Mouse (Mus musculus): ENCODE data around the gene Eef1g. TPM values are rescaled to one million over a fixed set of nuclear protein-coding genes. Genes with fewer than 3 reads are reported as not detected.
"Not testable (repeated sequence)": the region's sequence is repeated elsewhere in the genome, so short reads cannot be mapped to it uniquely, and the experiment has no call there.

Gene Eef1g
- polyA plus RNA-seq, 1 experiment, result 251 TPM

GRCm38 (mm10) chr19:8967373-8967743 is 517 bp downstream of the Eef1g start:
- Histone ChIP-seq H3K4me1 (replicated peaks; ENCODE audit: control insufficient read depth, insufficient read depth, low read length) (peaks cover 13% of the 10 kb centered on the region), H3K27me3 (ENCODE audit: control insufficient read depth, insufficient read depth, low read length) (no peaks in the 10 kb centered on the region), H3K4me3 (ENCODE audit: control insufficient read depth, insufficient read depth, low read length) (peak overlapping the region; percentile 67), H3K36me3 (ENCODE audit: control insufficient read depth, insufficient read depth, low read length) (peaks cover 48% of the 10 kb centered on the region), H3K27ac (ENCODE audit: control insufficient read depth, insufficient read depth, low read length) (peak overlapping the region; percentile 23; the same call in 1 of the 2 replicates)
- under 1% methylated on average over 8 of the region's 8 CpGs for WGBS
- TF ChIP-seq POLR2A (IDR thresholded peaks at IDR 0.05; ENCODE audit: control insufficient read depth, extremely low read depth, insufficient read depth, low read length, poor library complexity), result no peak
- TF ChIP-seq CTCF (IDR thresholded peaks at IDR 0.05; ENCODE audit: borderline replicate concordance, control insufficient read depth, extremely low read depth, insufficient read depth, low read length, poor library complexity), result no peak
- no peak for DNase-seq

GRCm38 (mm10) chr19:8967893-8968292 is 1.1 kb downstream of the Eef1g start:
- Histone ChIP-seq H3K27ac (ENCODE audit: control insufficient read depth, insufficient read depth, low read length) (no peak overlapping the region), H3K36me3 (ENCODE audit: control insufficient read depth, insufficient read depth, low read length) (peaks cover 48% of the 10 kb centered on the region), H3K4me3 (ENCODE audit: control insufficient read depth, insufficient read depth, low read length) (peak overlapping the region; percentile 67; the same call in 1 of the 2 replicates), H3K27me3 (ENCODE audit: control insufficient read depth, insufficient read depth, low read length) (no peaks in the 10 kb centered on the region), H3K4me1 (replicated peaks; ENCODE audit: control insufficient read depth, insufficient read depth, low read length) (peaks cover 13% of the 10 kb centered on the region)
- no peak for DNase-seq
- WGBS, result 3% methylated on average over 9 of the region's 9 CpGs
- TF ChIP-seq CTCF (IDR thresholded peaks at IDR 0.05; ENCODE audit: borderline replicate concordance, control insufficient read depth, extremely low read depth, insufficient read depth, low read length, poor library complexity) (no peak), POLR2A (IDR thresholded peaks at IDR 0.05; ENCODE audit: control insufficient read depth, extremely low read depth, insufficient read depth, low read length, poor library complexity) (no peak)

GRCm38 (mm10) chr19:8972491-8972890 is 5.7 kb downstream of the Eef1g start:
- H3K4me3 ChIP-seq (ENCODE audit: control insufficient read depth, insufficient read depth, low read length); H3K4me1 ChIP-seq (replicated peaks; ENCODE audit: control insufficient read depth, insufficient read depth, low read length): not testable (repeated sequence)

GRCm38 (mm10) chr19:8974638-8975037 is 7.8 kb downstream of the Eef1g start:
- H3K4me1 ChIP-seq (replicated peaks; ENCODE audit: control insufficient read depth, insufficient read depth, low read length), result no peaks in the 10 kb centered on the region
- WGBS, result 97% methylated on average over 1 of the region's 1 CpGs
- no peak overlapping the region for H3K27ac ChIP-seq (ENCODE audit: control insufficient read depth, insufficient read depth, low read length)
- TF ChIP-seq CTCF (IDR thresholded peaks at IDR 0.05; ENCODE audit: borderline replicate concordance, control insufficient read depth, extremely low read depth, insufficient read depth, low read length, poor library complexity), result no peak
- TF ChIP-seq POLR2A (IDR thresholded peaks at IDR 0.05; ENCODE audit: control insufficient read depth, extremely low read depth, insufficient read depth, low read length, poor library complexity), result no peak
- peaks cover 83% of the 10 kb centered on the region for H3K36me3 ChIP-seq (ENCODE audit: control insufficient read depth, insufficient read depth, low read length)
- no peak for DNase-seq
- no peak overlapping the region for H3K4me3 ChIP-seq (ENCODE audit: control insufficient read depth, insufficient read depth, low read length)
- H3K27me3 ChIP-seq (ENCODE audit: control insufficient read depth, insufficient read depth, low read length), result no peaks in the 10 kb centered on the region

More at GRCm38 (mm10) chr19:8972491-8972890, 5.7 kb downstream of the Eef1g start:
- not testable (repeated sequence) for H3K27me3 ChIP-seq (ENCODE audit: control insufficient read depth, insufficient read depth, low read length); H3K27ac ChIP-seq (ENCODE audit: control insufficient read depth, insufficient read depth, low read length); DNase-seq
- peaks cover 67% of the 10 kb centered on the region for H3K36me3 ChIP-seq (ENCODE audit: control insufficient read depth, insufficient read depth, low read length)
- 97% methylated on average over 8 of the region's 8 CpGs for WGBS

- WGBS, result 100% methylated on average over 2 of the region's 2 CpGs
- Histone ChIP-seq H3K4me3 (ENCODE audit: control insufficient read depth, insufficient read depth, low read length) (no peak overlapping the region), H3K36me3 (ENCODE audit: control insufficient read depth, insufficient read depth, low read length) (peaks cover 78% of the 10 kb centered on the region), H3K27me3 (ENCODE audit: control insufficient read depth, insufficient read depth, low read length) (no peaks in the 10 kb centered on the region), H3K4me1 (replicated peaks; ENCODE audit: control insufficient read depth, insufficient read depth, low read length) (no peaks in the 10 kb centered on the region), H3K27ac (ENCODE audit: control insufficient read depth, insufficient read depth, low read length) (no peak overlapping the region)
- DNase-seq, result no peak
- TF ChIP-seq CTCF (IDR thresholded peaks at IDR 0.05; ENCODE audit: borderline replicate concordance, control insufficient read depth, extremely low read depth, insufficient read depth, low read length, poor library complexity) (no peak), POLR2A (IDR thresholded peaks at IDR 0.05; ENCODE audit: control insufficient read depth, extremely low read depth, insufficient read depth, low read length, poor library complexity) (no peak)
These were observed 8.7 kb downstream of the Eef1g start for GRCm38 (mm10) chr19:8975491-8975890.

GRCm38 (mm10) chr19:8976535-8976934 is 9.7 kb downstream of the Eef1g start:
- no peak overlapping the region for H3K4me3 ChIP-seq (ENCODE audit: control insufficient read depth, insufficient read depth, low read length)
- H3K27me3 ChIP-seq (ENCODE audit: control insufficient read depth, insufficient read depth, low read length), result no peaks in the 10 kb centered on the region
- DNase-seq, result peak; percentile 29
- 87% methylated on average over 3 of the region's 3 CpGs for WGBS
- peak; percentile 28; the same call in 1 of the 2 replicates for TF ChIP-seq CTCF (IDR thresholded peaks at IDR 0.05; ENCODE audit: borderline replicate concordance, control insufficient read depth, extremely low read depth, insufficient read depth, low read length, poor library complexity)
- no peak for TF ChIP-seq POLR2A (IDR thresholded peaks at IDR 0.05; ENCODE audit: control insufficient read depth, extremely low read depth, insufficient read depth, low read length, poor library complexity)
- H3K27ac ChIP-seq (ENCODE audit: control insufficient read depth, insufficient read depth, low read length), result no peak overlapping the region
- H3K36me3 ChIP-seq (ENCODE audit: control insufficient read depth, insufficient read depth, low read length), result peaks cover 67% of the 10 kb centered on the region
- H3K4me1 ChIP-seq (replicated peaks; ENCODE audit: control insufficient read depth, insufficient read depth, low read length), result peaks cover 4% of the 10 kb centered on the region; the same call in 1 of the 2 replicates

- no peak for DNase-seq
- Histone ChIP-seq H3K4me3 (ENCODE audit: control insufficient read depth, insufficient read depth, low read length) (no peak overlapping the region), H3K27ac (ENCODE audit: control insufficient read depth, insufficient read depth, low read length) (no peak overlapping the region), H3K27me3 (ENCODE audit: control insufficient read depth, insufficient read depth, low read length) (no peaks in the 10 kb centered on the region), H3K4me1 (replicated peaks; ENCODE audit: control insufficient read depth, insufficient read depth, low read length) (peaks cover 17% of the 10 kb centered on the region), H3K36me3 (ENCODE audit: control insufficient read depth, insufficient read depth, low read length) (peaks cover 36% of the 10 kb centered on the region)
- no peak for TF ChIP-seq CTCF (IDR thresholded peaks at IDR 0.05; ENCODE audit: borderline replicate concordance, control insufficient read depth, extremely low read depth, insufficient read depth, low read length, poor library complexity)
- TF ChIP-seq POLR2A (IDR thresholded peaks at IDR 0.05; ENCODE audit: control insufficient read depth, extremely low read depth, insufficient read depth, low read length, poor library complexity), result no peak
- WGBS, result 36% methylated on average over 5 of the region's 5 CpGs
These were observed 13.9 kb downstream of the Eef1g start for GRCm38 (mm10) chr19:8980771-8981170.
